Mouse (Mus musculus): ENCODE measurements around the gene Bbs4. TPM values are rescaled to one million over a fixed set of nuclear protein-coding genes. Genes with fewer than 3 reads are reported as not detected.

The Bbs4 gene
- total and polyA plus RNA-seq, 2 experiments from 2014 or later: 3.1 to 5.1 TPM

DNA sequence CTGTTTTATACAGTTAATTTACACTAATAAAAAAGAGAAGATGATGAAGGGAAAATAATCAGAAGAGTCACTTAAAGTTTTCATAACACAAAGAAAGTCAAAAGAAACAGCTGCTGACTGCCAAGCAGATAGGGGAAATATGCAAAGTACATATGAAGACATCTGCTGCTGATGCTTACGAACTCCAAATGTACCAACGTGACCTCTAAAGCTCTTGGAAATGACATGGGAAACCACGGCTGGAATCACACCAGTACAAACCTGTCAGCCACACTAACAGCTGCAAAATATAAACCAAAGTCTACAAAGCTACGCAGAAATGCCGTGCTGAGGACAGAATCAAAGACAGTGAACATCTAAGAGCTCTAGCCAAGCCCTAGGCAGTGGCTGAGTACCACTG lies 14.2 kb downstream of the Bbs4 start:
- Histone ChIP-seq H3K9me3 (replicated peaks; ENCODE audit: control insufficient read depth, low read length) (no peaks in the 10 kb centered on the region), H3K4me1 (ENCODE audit: control insufficient read depth, insufficient read depth) (no peaks in the 10 kb centered on the region), H3K36me3 (replicated peaks; ENCODE audit: control insufficient read depth, insufficient read depth, low read length) (no peaks in the 10 kb centered on the region), H3K27ac (ENCODE audit: low read depth) (no peak overlapping the region), H3K4me2 (ENCODE audit: low read depth, low read length) (no peak overlapping the region), H3K27me3 (ENCODE audit: control insufficient read depth, insufficient read depth, low read length) (no peaks in the 10 kb centered on the region), H3K4me3 (ENCODE audit: low read depth, low read length) (no peak overlapping the region), H3K9ac (replicated peaks; ENCODE audit: low read depth, low read length) (no peak overlapping the region)
- TF ChIP-seq EP300 (IDR thresholded peaks at IDR 0.05; ENCODE audit: low read depth) (no peak), CTCF (IDR thresholded peaks at IDR 0.05; ENCODE audit: low read depth) (no peak)
- WGBS: 59% methylated on average over 5 of the region's 5 CpGs
- DNase-seq (ENCODE audit: low spot score): no peak
- no peak for ATAC-seq (ENCODE audit: insufficient read depth, low read depth)

DNA sequence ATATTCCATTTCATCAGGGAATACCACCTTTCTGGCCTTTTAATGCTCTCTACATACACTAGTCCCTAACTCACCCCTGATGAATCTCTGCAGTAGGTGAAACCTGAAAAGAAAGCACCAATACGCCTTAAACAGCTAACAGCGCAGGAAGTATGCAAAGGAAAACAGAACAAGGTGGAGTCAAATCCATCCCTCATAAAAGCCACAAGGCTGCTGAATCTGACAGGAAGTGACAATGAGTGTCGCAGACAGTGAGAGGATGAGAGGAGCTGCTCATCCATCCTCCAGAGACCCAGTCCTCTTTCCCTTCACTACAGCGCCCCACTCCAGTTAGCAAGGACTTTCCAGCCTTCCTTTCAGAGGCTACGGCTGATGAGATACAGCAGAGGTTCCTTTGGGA lies 14.9 kb downstream of the Bbs4 start:
- ATAC-seq (ENCODE audit: insufficient read depth, low read depth) (no peak), DNase-seq (ENCODE audit: low spot score) (no peak)
- Histone ChIP-seq H3K4me3 (ENCODE audit: low read depth, low read length) (no peak overlapping the region), H3K27ac (ENCODE audit: low read depth) (no peak overlapping the region), H3K27me3 (ENCODE audit: control insufficient read depth, insufficient read depth, low read length) (no peaks in the 10 kb centered on the region), H3K36me3 (replicated peaks; ENCODE audit: control insufficient read depth, insufficient read depth, low read length) (no peaks in the 10 kb centered on the region; the same call in 1 of the 2 replicates), H3K9ac (replicated peaks; ENCODE audit: low read depth, low read length) (no peak overlapping the region), H3K9me3 (replicated peaks; ENCODE audit: control insufficient read depth, low read length) (no peaks in the 10 kb centered on the region), H3K4me1 (ENCODE audit: control insufficient read depth, insufficient read depth) (no peaks in the 10 kb centered on the region), H3K4me2 (ENCODE audit: low read depth, low read length) (no peak overlapping the region)
- TF ChIP-seq EP300 (IDR thresholded peaks at IDR 0.05; ENCODE audit: low read depth) (no peak), CTCF (IDR thresholded peaks at IDR 0.05; ENCODE audit: low read depth) (no peak)
- 69% methylated on average over 5 of the region's 5 CpGs for WGBS

DNA sequence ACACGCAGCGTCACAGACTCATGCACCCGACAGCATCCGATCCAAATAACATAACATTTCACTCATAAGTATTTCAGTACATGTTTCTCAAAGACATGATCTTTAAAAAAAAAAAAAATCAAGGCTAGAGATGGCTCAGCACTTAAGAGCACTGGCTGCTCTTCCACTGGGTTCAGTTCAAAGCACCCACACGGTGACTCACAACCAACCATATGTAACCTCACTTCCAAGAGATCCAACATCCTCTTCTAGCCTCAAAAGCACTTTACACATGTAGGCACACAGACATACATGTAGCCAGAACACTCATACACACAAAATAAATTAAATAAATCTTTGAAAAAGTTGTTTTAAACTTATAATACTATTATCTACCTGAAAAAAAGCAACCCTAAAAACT lies 15.4 kb downstream of the Bbs4 start:
- no peaks in the 10 kb centered on the region for H3K4me1 ChIP-seq (ENCODE audit: control insufficient read depth, insufficient read depth)
- H3K9ac ChIP-seq (replicated peaks; ENCODE audit: low read depth, low read length): no peak overlapping the region
- WGBS: 91% methylated on average over 5 of the region's 5 CpGs
- no peak overlapping the region for H3K4me2 ChIP-seq (ENCODE audit: low read depth, low read length)
- no peaks in the 10 kb centered on the region for H3K9me3 ChIP-seq (replicated peaks; ENCODE audit: control insufficient read depth, low read length)
- H3K27me3 ChIP-seq (ENCODE audit: control insufficient read depth, insufficient read depth, low read length): no peaks in the 10 kb centered on the region
- DNase-seq (ENCODE audit: low spot score) (no peak), ATAC-seq (ENCODE audit: insufficient read depth, low read depth) (no peak)
- no peak overlapping the region for H3K27ac ChIP-seq (ENCODE audit: low read depth)
- H3K36me3 ChIP-seq (replicated peaks; ENCODE audit: control insufficient read depth, insufficient read depth, low read length): peaks cover 5% of the 10 kb centered on the region; the same call in 1 of the 2 replicates
- no peak for TF ChIP-seq CTCF (IDR thresholded peaks at IDR 0.05; ENCODE audit: low read depth)
- TF ChIP-seq EP300 (IDR thresholded peaks at IDR 0.05; ENCODE audit: low read depth): no peak
- no peak overlapping the region for H3K4me3 ChIP-seq (ENCODE audit: low read depth, low read length)

DNA sequence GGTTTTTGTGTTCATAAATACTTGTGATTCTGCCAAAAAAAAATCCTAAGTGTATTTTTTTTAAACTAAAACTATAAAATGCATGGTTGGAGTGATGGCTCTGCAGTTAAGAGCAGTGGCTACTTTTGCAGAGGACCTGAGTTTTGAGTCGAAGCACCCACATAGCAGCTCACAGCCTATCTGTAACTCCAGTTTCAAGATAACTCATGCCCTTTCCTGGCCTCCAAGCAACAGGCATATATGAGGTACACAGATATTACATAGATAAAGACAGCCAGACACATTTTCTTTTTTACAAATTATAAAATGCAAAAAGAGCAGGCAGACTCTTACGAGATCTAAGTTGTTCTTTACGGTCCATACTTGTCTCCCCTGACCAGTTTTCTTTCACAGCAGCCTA lies 16.8 kb downstream of the Bbs4 start:
- Histone ChIP-seq H3K27ac (ENCODE audit: low read depth) (no peak overlapping the region), H3K9ac (replicated peaks; ENCODE audit: low read depth, low read length) (no peak overlapping the region), H3K4me1 (ENCODE audit: control insufficient read depth, insufficient read depth) (no peaks in the 10 kb centered on the region), H3K4me2 (ENCODE audit: low read depth, low read length) (no peak overlapping the region), H3K27me3 (ENCODE audit: control insufficient read depth, insufficient read depth, low read length) (no peaks in the 10 kb centered on the region), H3K36me3 (replicated peaks; ENCODE audit: control insufficient read depth, insufficient read depth, low read length) (peaks cover 8% of the 10 kb centered on the region; the same call in 1 of the 2 replicates), H3K4me3 (ENCODE audit: low read depth, low read length) (no peak overlapping the region), H3K9me3 (replicated peaks; ENCODE audit: control insufficient read depth, low read length) (no peaks in the 10 kb centered on the region)
- DNase-seq (ENCODE audit: low spot score) (no peak), ATAC-seq (ENCODE audit: insufficient read depth, low read depth) (no peak)
- TF ChIP-seq EP300 (IDR thresholded peaks at IDR 0.05; ENCODE audit: low read depth) (no peak), CTCF (IDR thresholded peaks at IDR 0.05; ENCODE audit: low read depth) (no peak)
- 86% methylated on average over 3 of the region's 3 CpGs for whole genome bisulfite sequencing

DNA sequence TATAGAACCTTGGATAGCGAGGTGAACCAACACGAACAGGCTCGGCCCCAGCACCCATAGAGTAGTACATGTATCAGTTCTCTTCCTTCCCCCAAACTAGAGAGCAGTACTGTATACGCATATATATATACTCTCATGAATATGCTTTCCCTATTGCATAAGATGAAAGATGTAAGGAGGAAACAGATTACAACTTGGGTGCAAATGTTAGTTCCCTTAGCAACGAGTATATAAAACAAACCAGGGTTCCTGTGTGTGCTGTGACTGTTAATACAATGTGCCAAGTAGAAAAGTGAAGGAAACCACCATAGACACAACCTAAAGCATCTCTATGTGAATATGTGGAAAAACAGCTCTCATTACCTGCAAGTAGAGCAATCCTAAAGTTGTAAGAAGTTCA lies 23.3 kb downstream of the Bbs4 start:
- 84% methylated on average over 5 of the region's 5 CpGs for WGBS
- DNase-seq (ENCODE audit: low spot score): no peak
- no peaks in the 10 kb centered on the region for H3K27me3 ChIP-seq (ENCODE audit: control insufficient read depth, insufficient read depth, low read length)
- H3K4me3 ChIP-seq (ENCODE audit: low read depth, low read length): no peak overlapping the region
- no peaks in the 10 kb centered on the region for H3K9me3 ChIP-seq (replicated peaks; ENCODE audit: control insufficient read depth, low read length)
- no peak for TF ChIP-seq CTCF (IDR thresholded peaks at IDR 0.05; ENCODE audit: low read depth)
- TF ChIP-seq EP300 (IDR thresholded peaks at IDR 0.05; ENCODE audit: low read depth): no peak
- no peaks in the 10 kb centered on the region for H3K4me1 ChIP-seq (ENCODE audit: control insufficient read depth, insufficient read depth)
- no peak overlapping the region for H3K9ac ChIP-seq (replicated peaks; ENCODE audit: low read depth, low read length)
- ATAC-seq (ENCODE audit: insufficient read depth, low read depth): no peak
- H3K27ac ChIP-seq (ENCODE audit: low read depth): no peak overlapping the region
- H3K4me2 ChIP-seq (ENCODE audit: low read depth, low read length): no peak overlapping the region
- peaks cover 21% of the 10 kb centered on the region for H3K36me3 ChIP-seq (replicated peaks; ENCODE audit: control insufficient read depth, insufficient read depth, low read length)

DNA sequence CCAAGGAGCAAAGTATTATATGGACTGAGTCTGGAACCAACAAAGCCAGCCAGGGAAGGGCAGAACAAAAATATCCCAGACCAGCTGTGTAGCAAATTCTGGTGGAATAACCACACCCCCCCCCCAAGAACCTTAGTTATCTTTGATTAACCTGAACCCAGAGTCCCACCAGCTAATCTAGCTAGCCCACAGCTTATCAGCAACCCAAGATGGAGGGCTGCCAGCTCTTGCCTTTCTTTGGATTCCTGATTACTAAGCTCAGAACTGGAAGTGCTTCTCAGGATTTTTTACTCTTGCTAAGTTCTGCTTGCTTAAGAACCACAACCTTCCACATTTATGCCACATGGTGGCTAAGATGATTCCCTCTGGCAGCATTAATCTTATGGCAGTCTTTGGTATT lies 29.0 kb downstream of the Bbs4 start:
- Histone ChIP-seq H3K9ac (replicated peaks; ENCODE audit: low read depth, low read length) (no peak overlapping the region), H3K27ac (ENCODE audit: low read depth) (no peak overlapping the region), H3K4me1 (ENCODE audit: control insufficient read depth, insufficient read depth) (peaks cover 9% of the 10 kb centered on the region), H3K4me2 (ENCODE audit: low read depth, low read length) (no peak overlapping the region), H3K36me3 (replicated peaks; ENCODE audit: control insufficient read depth, insufficient read depth, low read length) (peaks cover 32% of the 10 kb centered on the region), H3K4me3 (ENCODE audit: low read depth, low read length) (no peak overlapping the region), H3K27me3 (ENCODE audit: control insufficient read depth, insufficient read depth, low read length) (no peaks in the 10 kb centered on the region), H3K9me3 (replicated peaks; ENCODE audit: control insufficient read depth, low read length) (no peaks in the 10 kb centered on the region)
- no peak for TF ChIP-seq EP300 (IDR thresholded peaks at IDR 0.05; ENCODE audit: low read depth)
- TF ChIP-seq CTCF (IDR thresholded peaks at IDR 0.05; ENCODE audit: low read depth): no peak
- ATAC-seq (ENCODE audit: insufficient read depth, low read depth): no peak
- DNase-seq (ENCODE audit: low spot score): no peak
